Mouse (Mus musculus) cerebellum, postnatal 10 days (tissue): ENCODE data around the gene Dbx1.

Source experiments
- DNase-seq, 2 experiments: peaks; one replicate each; pipeline ENCODE4 v3.0.0; 2021; ENCODE audit warnings: mixed read lengths in 2 of 2

Gene Dbx1

GRCm38 (mm10) chr7:49632391-49632790 is 4.3 kb downstream of the Dbx1 start:
- no peak for DNase-seq

GRCm38 (mm10) chr7:49631885-49632284 is 4.8 kb downstream of the Dbx1 start:
- DNase-seq: no peak

GRCm38 (mm10) chr7:49620160-49620559 is 16.5 kb downstream of the Dbx1 start:
- DNase-seq: no peak

- DNase-seq: no peak
These were observed 19.6 kb downstream of the Dbx1 start for GRCm38 (mm10) chr7:49617087-49617486.

GRCm38 (mm10) chr7:49616258-49616735 is 20.4 kb downstream of the Dbx1 start:
- peak; percentile 86 to 88 for DNase-seq

GRCm38 (mm10) chr7:49604965-49605795 is 31.5 kb downstream of the Dbx1 start:
- no peak for DNase-seq

GRCm38 (mm10) chr7:49604244-49604643 is 32.4 kb downstream of the Dbx1 start:
- no peak for DNase-seq

- peak; percentile 83 to 86 for DNase-seq
These were observed 35.3 kb downstream of the Dbx1 start for GRCm38 (mm10) chr7:49601191-49601975.

GRCm38 (mm10) chr7:49599950-49600349 is 36.7 kb downstream of the Dbx1 start:
- no peak for DNase-seq

GRCm38 (mm10) chr7:49598225-49598624 is 38.4 kb downstream of the Dbx1 start:
- peak; percentile 33 to 52 for DNase-seq

GRCm38 (mm10) chr7:49597776-49598175 is 38.9 kb downstream of the Dbx1 start:
- peak; percentile 78 to 80 for DNase-seq

GRCm38 (mm10) chr7:49589635-49590034 is 47.0 kb downstream of the Dbx1 start:
- peak; percentile 50 to 55 for DNase-seq

GRCm38 (mm10) chr7:49586530-49587120 is 50.0 kb downstream of the Dbx1 start:
- DNase-seq: no peak

- DNase-seq: peak; percentile 61 to 67
These were observed 53.5 kb downstream of the Dbx1 start for GRCm38 (mm10) chr7:49583176-49583575.

GRCm38 (mm10) chr7:49582551-49582950 is 54.1 kb downstream of the Dbx1 start:
- DNase-seq: no peak

- DNase-seq: no peak
These were observed 54.7 kb downstream of the Dbx1 start for GRCm38 (mm10) chr7:49581951-49582350.
